Comparison of ENCODE assay signal across 23 mouse cellular contexts in the genomic region with DNA sequence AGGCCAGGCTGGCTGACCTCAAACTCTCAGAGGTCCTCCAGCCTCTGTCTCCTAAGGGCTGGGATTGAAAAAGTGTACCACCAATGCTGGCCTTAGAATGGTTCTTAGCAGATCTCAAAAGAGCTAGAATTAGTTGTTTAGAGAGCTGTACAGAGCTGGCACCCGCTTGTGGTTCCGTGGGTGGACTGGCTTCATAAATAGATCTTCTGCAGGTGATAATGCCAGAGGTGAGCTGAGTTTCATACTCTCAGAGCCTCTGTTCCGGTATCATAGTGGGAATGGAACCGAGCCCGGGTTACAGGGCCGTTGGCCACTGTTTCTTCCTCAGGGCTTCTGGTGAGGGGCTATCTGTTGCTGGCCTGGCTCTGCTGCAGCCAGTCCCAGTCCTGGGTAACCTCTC. TPM values are rescaled to one million over a fixed set of nuclear protein-coding genes. Genes with fewer than 3 reads are reported as not detected.
A peak's percentile ranks its signal among the peaks of the same experiment; 100 is the strongest.
DNase-seq lines count a peak whose midpoint lies in the region; ATAC-seq and TF ChIP-seq lines count a peak whose summit lies in the region.
"Had no signal": no experiment of that assay in that cellular context is flagged by ENCODE, and none has a peak within 500 bp of the region (broad histone marks: within the 10 kb centered on the region; RNA-seq: fewer than 3 reads in every experiment).

No protein-coding gene starts in this region.

- peak overlapping the region; percentile 42 for H3K9ac ChIP-seq in ES-Bruce4 (ENCODE audit: low read depth, poor library complexity, severe bottlenecking)
- H3K9ac ChIP-seq in midbrain, embryonic 16.5 days (ENCODE audit: low read depth, low read length) = no peak overlapping the region
- H3K9ac ChIP-seq: forebrain, embryonic 13.5 days; forebrain, postnatal 0 days; heart, embryonic 13.5 days; hindbrain, embryonic 12.5 days; intestine, embryonic 15.5 days had no signal

- H3K27ac ChIP-seq in spleen, adult 2 months (ENCODE audit: insufficient read depth, low read length) = peak overlapping the region; percentile 83
- peak overlapping the region; percentile 67; the same call in 1 of the 2 replicates for H3K27ac ChIP-seq in ES-Bruce4 (ENCODE audit: insufficient read depth, low read length)
- H3K27ac ChIP-seq in midbrain, embryonic 16.5 days (ENCODE audit: low read length) = no peak overlapping the region
- no peak overlapping the region for H3K27ac ChIP-seq in left cerebral cortex, adult 2 months
- H3K27ac ChIP-seq: forebrain, embryonic 13.5 days; heart, embryonic 13.5 days; hindbrain, embryonic 12.5 days; intestine, embryonic 15.5 days had no signal

- no peak for DNase-seq in spleen, adult 2 months (ENCODE audit: low read depth in 1 of 2, low spot score in 2 of 2)
- no peak for DNase-seq in spleen, postnatal 4 days (ENCODE audit: low spot score in 2 of 2)
- peak; percentile 55 for DNase-seq in induced T-regulatory cell, adult 2 months (ENCODE audit: low read depth)
- DNase-seq in left cerebral cortex, adult 2 months (ENCODE audit: extremely low spot score in 1 of 2, low spot score in 2 of 2) = no peak
- no peak for DNase-seq in gastrocnemius, postnatal 36 days
- DNase-seq: adrenal gland, postnatal 14 days; cerebellum, adult 18-20 months; cerebellum, adult 9-11 months; cerebellum, postnatal 36 days; forebrain, postnatal 0 days; gastrocnemius, postnatal 14 days; heart, postnatal 4 days had no signal

- TF ChIP-seq EP300 in ES-Bruce4 (IDR thresholded peaks at IDR 0.05; ENCODE audit: insufficient read depth, low read depth, low read length) = no peak

- TF ChIP-seq CTCF in spleen, adult 2 months (IDR thresholded peaks at IDR 0.05; ENCODE audit: extremely low read depth, insufficient read depth, insufficient read length, insufficient replicate concordance) = no peak
- no peak for TF ChIP-seq CTCF in ES-Bruce4 (IDR thresholded peaks at IDR 0.05; ENCODE audit: low read depth, low read length)
- TF ChIP-seq CTCF in left cerebral cortex, adult 2 months (IDR thresholded peaks at IDR 0.05) = no peak

- H3K36me3 ChIP-seq in spleen, adult 2 months (ENCODE audit: control insufficient read depth, insufficient read depth, low read length) = peaks cover 4% of the 10 kb centered on the region; the same call in 1 of the 2 replicates
- no peaks in the 10 kb centered on the region for H3K36me3 ChIP-seq in ES-Bruce4 (ENCODE audit: control insufficient read depth, insufficient read depth, low read length, poor library complexity, severe bottlenecking)
- no peaks in the 10 kb centered on the region for H3K36me3 ChIP-seq in midbrain, embryonic 16.5 days (ENCODE audit: control insufficient read depth, insufficient read depth, low read length)
- H3K36me3 ChIP-seq: G1E; heart, embryonic 13.5 days; hindbrain, embryonic 12.5 days; intestine, embryonic 15.5 days had no signal

- 50% methylated on average over 6 of the region's 6 CpGs for WGBS in spleen, adult 2 months
- 97% methylated on average over 6 of the region's 6 CpGs for WGBS in midbrain, embryonic 16.5 days

- no peak overlapping the region for H3K4me3 ChIP-seq in spleen, adult 2 months (ENCODE audit: extremely low read depth, insufficient read depth, insufficient read length)
- no peak overlapping the region for H3K4me3 ChIP-seq in ES-Bruce4 (ENCODE audit: low read depth, low read length)
- no peak overlapping the region for H3K4me3 ChIP-seq in midbrain, embryonic 16.5 days (ENCODE audit: low read depth, low read length)
- H3K4me3 ChIP-seq in left cerebral cortex, adult 2 months = no peak overlapping the region
- H3K4me3 ChIP-seq: forebrain, embryonic 13.5 days; heart, embryonic 13.5 days; hindbrain, embryonic 12.5 days; intestine, embryonic 15.5 days had no signal

- H3K4me2 ChIP-seq in midbrain, embryonic 16.5 days (ENCODE audit: low read length) = no peak overlapping the region
- H3K4me2 ChIP-seq: forebrain, embryonic 13.5 days; heart, embryonic 13.5 days; hindbrain, embryonic 12.5 days; intestine, embryonic 15.5 days had no signal

- ATAC-seq in midbrain, embryonic 16.5 days = no peak
- ATAC-seq: forebrain, embryonic 13.5 days; forebrain, postnatal 0 days; hindbrain, embryonic 16.5 days; intestine, embryonic 15.5 days had no signal

- TF ChIP-seq POLR2A in spleen, adult 2 months (IDR thresholded peaks at IDR 0.05; ENCODE audit: low read depth, low read length) = no peak
- TF ChIP-seq POLR2A in ES-Bruce4 (IDR thresholded peaks at IDR 0.05; ENCODE audit: insufficient read depth, low read length) = no peak

- H3K27me3 ChIP-seq in spleen, adult 2 months (ENCODE audit: control insufficient read depth, insufficient read depth, low read length) = no peaks in the 10 kb centered on the region
- H3K27me3 ChIP-seq in ES-Bruce4 (ENCODE audit: control insufficient read depth, insufficient read depth, low read length, poor library complexity, severe bottlenecking) = no peaks in the 10 kb centered on the region
- H3K27me3 ChIP-seq in midbrain, embryonic 16.5 days (ENCODE audit: control insufficient read depth, insufficient read depth, low read depth, low read length) = no peaks in the 10 kb centered on the region
- H3K27me3 ChIP-seq: forebrain, embryonic 13.5 days; heart, embryonic 13.5 days; hindbrain, embryonic 12.5 days; intestine, embryonic 15.5 days had no signal

- peaks cover 43% of the 10 kb centered on the region; the same call in 1 of the 2 replicates for H3K4me1 ChIP-seq in spleen, adult 2 months (ENCODE audit: control insufficient read depth, insufficient read depth, insufficient read length)
- H3K4me1 ChIP-seq in ES-Bruce4 (ENCODE audit: control insufficient read depth, insufficient read depth, low read length) = peaks cover 15% of the 10 kb centered on the region
- H3K4me1 ChIP-seq in midbrain, embryonic 16.5 days (ENCODE audit: control insufficient read depth, insufficient read depth, low read length) = 0 out of 2 replicates have a peak, but pooled peaks cover 5% of the 10 kb centered on the region

- intact Hi-C loops in left cerebral cortex, adult 2 months (cut with DNase I) = no loop called here
- intact Hi-C loops in gastrocnemius, postnatal 36 days (cut with DNase I) = no loop called here

- no peaks in the 10 kb centered on the region for H3K9me3 ChIP-seq in ES-Bruce4 (replicated peaks; ENCODE audit: control insufficient read depth, insufficient read depth, low read length, poor library complexity, severe bottlenecking)
- H3K9me3 ChIP-seq in midbrain, embryonic 16.5 days (replicated peaks; ENCODE audit: control insufficient read depth, low read length, poor library complexity, severe bottlenecking) = no peaks in the 10 kb centered on the region
- H3K9me3 ChIP-seq: forebrain, embryonic 13.5 days; G1E; heart, embryonic 13.5 days; hindbrain, embryonic 12.5 days; intestine, embryonic 15.5 days had no signal

RNA-seq across cellular contexts. Expression of a gene that starts 1.1 kb away (rescaled TPM):
- 35.4 and 39.2 TPM in 2 replicates for polyA plus RNA-seq in spleen, adult 2 months (2012; rRNA removed)
- polyA plus RNA-seq in ES-Bruce4 (2011; ENCODE audit: insufficient read depth, insufficient read length, low read depth, missing spikeins) = 1.4 and 1.5 TPM in 2 replicates
- polyA plus RNA-seq in midbrain, embryonic 16.5 days (2015; fragmentation: Nextera tagmentation; extraction: Ambion mirVana) = 0.08 TPM in 1 of 2 replicates, not detected in the other
- total RNA-seq in left cerebral cortex, adult 2 months (2021) = under 1 TPM in 1 of 2 experiments, not detected in 1; 0.65 TPM
- total RNA-seq in gastrocnemius, postnatal 36 days (2021) = not detected
- total RNA-seq: gastrocnemius, adult 18-20 months had no signal
- polyA plus RNA-seq: forebrain, embryonic 13.5 days; G1E; hindbrain, embryonic 16.5 days had no signal

RNA-seq across cellular contexts. Expression of a gene that starts 29.9 kb away (rescaled TPM):
- 1.4 and 1.6 TPM in 2 replicates for polyA plus RNA-seq in spleen, adult 2 months (2012; rRNA removed)
- polyA plus RNA-seq in ES-Bruce4 (2011; ENCODE audit: insufficient read depth, insufficient read length, low read depth, missing spikeins) = 79.1 and 81.1 TPM in 2 replicates
- polyA plus RNA-seq in midbrain, embryonic 16.5 days (2015; fragmentation: Nextera tagmentation; extraction: Ambion mirVana) = 2.3 and 3.1 TPM in 2 replicates
- total RNA-seq in left cerebral cortex, adult 2 months (2021) = 10 to 100 TPM; 30.9 to 33.7 TPM
- total RNA-seq in gastrocnemius, postnatal 36 days (2021) = 10 to 100 TPM; 28.4 to 29.1 TPM

RNA-seq across cellular contexts. Expression of a gene that starts 30.4 kb away (rescaled TPM):
- polyA plus RNA-seq in spleen, adult 2 months (2012; rRNA removed) = 1.2 and 1.7 TPM in 2 replicates
- polyA plus RNA-seq in ES-Bruce4 (2011; ENCODE audit: insufficient read depth, insufficient read length, low read depth, missing spikeins) = 36.9 and 38.4 TPM in 2 replicates
- not detected in 2 replicates for polyA plus RNA-seq in midbrain, embryonic 16.5 days (2015; fragmentation: Nextera tagmentation; extraction: Ambion mirVana)
- 1 to 10 TPM; 6.3 to 7.1 TPM for total RNA-seq in left cerebral cortex, adult 2 months (2021)
- total RNA-seq in gastrocnemius, postnatal 36 days (2021) = 1 to 10 TPM; 5.1 to 8.2 TPM
- polyA plus RNA-seq: embryonic facial prominence, embryonic 14.5 days; forebrain, embryonic 13.5 days; forebrain, postnatal 0 days; G1E; heart, embryonic 13.5 days; heart, postnatal 0 days; hindbrain, embryonic 12.5 days; hindbrain, embryonic 16.5 days; intestine, embryonic 15.5 days had no signal

Comparison
In these comparisons a context has a peak if more than half of its experiments do, and no peak if none do; other contexts are left out.
1. H3K27ac ChIP-seq: peak in spleen, adult 2 months (single experiment) and ES-Bruce4 (single experiment); none in midbrain, embryonic 16.5 days (single experiment) and left cerebral cortex, adult 2 months (single experiment).
2. RNA of a gene that starts 1.1 kb away (polyA plus RNA-seq): 35.4 to 39.2 TPM in spleen, adult 2 months; 1.4 to 1.5 TPM in ES-Bruce4 and 0.08 TPM in midbrain, embryonic 16.5 days; every median in the first group is over 10 times any median in the second.
3. RNA of a gene that starts 29.9 kb away (polyA plus RNA-seq): 79.1 to 81.1 TPM in ES-Bruce4; 2.3 to 3.1 TPM in midbrain, embryonic 16.5 days and 1.4 to 1.6 TPM in spleen, adult 2 months; every median in the first group is over 10 times any median in the second.
4. RNA of a gene that starts 30.4 kb away (polyA plus RNA-seq): 36.9 to 38.4 TPM in ES-Bruce4; 1.2 to 1.7 TPM in spleen, adult 2 months and not detected in midbrain, embryonic 16.5 days; every median in the first group is over 10 times any median in the second.